Mouse (Mus musculus) hindbrain, embryonic 16.5 days (tissue): ENCODE results near the gene Rab14. TPM values are rescaled to one million over a fixed set of nuclear protein-coding genes. Genes with fewer than 3 reads are reported as not detected.
A peak's percentile ranks its signal among the peaks of the same experiment; 100 is the strongest.

ENCODE experiments used
- ATAC-seq: fragments of 200-750 bp; cut with Nextera tagmentation; 2 replicates; pipeline ENCODE4 v1.8.0; 2017; ENCODE audit warnings: moderate TSS enrichment, moderate library complexity
- H3K27ac ChIP-seq: fragments of 300-500 bp; sonication (generic); 2 replicates; pipeline ENCODE4 v1.5.1; 2014; ENCODE audit warnings: low read depth, mild to moderate bottlenecking, control low read depth, low read length, moderate library complexity
- H3K27me3 ChIP-seq: fragments of 300-500 bp; sonication (generic); replicated peaks from 2 replicates; pipeline ENCODE4 v1.6.1; 2014; ENCODE audit warnings: low read length; ENCODE audit not compliant: control insufficient read depth, insufficient read depth
- H3K36me3 ChIP-seq: fragments of 300-500 bp; sonication (generic); 2 replicates; pipeline ENCODE4 v1.6.1; 2014; ENCODE audit warnings: mild to moderate bottlenecking, low read length, moderate library complexity, mixed read lengths; ENCODE audit not compliant: control insufficient read depth, insufficient read depth
- H3K4me1 ChIP-seq: fragments of 300-500 bp; sonication (generic); 2 replicates; pipeline ENCODE4 v1.6.1; 2014; ENCODE audit warnings: low read depth, low read length; ENCODE audit not compliant: control insufficient read depth, insufficient read depth
- H3K4me2 ChIP-seq: fragments of 300-500 bp; sonication (generic); 2 replicates; pipeline ENCODE4 v1.6.1; 2014; ENCODE audit warnings: mild to moderate bottlenecking, low read length, control low read depth, moderate library complexity
- H3K4me3 ChIP-seq: fragments of 300-500 bp; sonication (generic); 2 replicates; pipeline ENCODE4 v1.5.1; 2014; ENCODE audit warnings: mild to moderate bottlenecking, low read length, control low read depth, moderate library complexity
- H3K9ac ChIP-seq: fragments of 300-500 bp; sonication (generic); 2 replicates; pipeline ENCODE4 v1.6.1; 2014; ENCODE audit warnings: low read depth, mild to moderate bottlenecking, control low read depth, low read length, moderate library complexity
- H3K9me3 ChIP-seq: fragments of 300-500 bp; sonication (generic); 2 replicates; pipeline ENCODE4 v1.6.1; 2014; ENCODE audit warnings: mild to moderate bottlenecking, low read length, moderate library complexity; ENCODE audit not compliant: control insufficient read depth
- WGBS: fragments of 180-500 bp; shearing (Covaris S2); extraction: QIAGEN DNeasy Blood & Tissue Kit; methylation state at CpG from one replicate; pipeline ENCODE4 v1.1.7; 2014; 5-methylcytosine and 5-hydroxymethylcytosine counted together
- polyA plus RNA-seq: library from polyadenylated mRNA; unstranded; fragments of >200 nt; fragmentation: Nextera tagmentation; extraction: Ambion mirVana; gene quantifications from 2 replicates; pipeline ENCODE4 v1.2.1, GENCODE M21; 2015

The Rab14 gene
- polyA plus RNA-seq, 1 experiment from 2014 or later, result 426 TPM

DNA sequence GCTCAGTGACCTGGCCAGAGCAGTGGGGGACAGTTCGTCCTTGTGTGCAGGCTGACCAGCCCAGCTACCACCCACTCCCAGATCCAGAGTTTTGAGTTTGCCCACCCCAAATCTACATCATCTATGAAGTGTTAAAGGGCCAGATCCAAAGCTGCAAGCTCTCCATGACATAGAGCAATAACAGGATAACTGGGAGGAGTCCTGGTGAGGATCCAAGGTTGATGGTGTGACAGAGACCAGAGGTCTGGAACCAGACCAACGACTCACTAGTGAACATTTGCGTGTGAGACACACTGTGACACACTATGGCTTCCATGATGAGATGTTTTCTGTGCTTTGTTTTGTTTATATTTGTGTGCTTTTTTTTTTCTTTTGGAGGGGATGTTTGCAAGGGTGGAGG, 7.1 kb upstream of the Rab14 start:
- Histone ChIP-seq H3K9ac (no peak overlapping the region), H3K9me3 (no peaks in the 10 kb centered on the region), H3K27ac (no peak overlapping the region), H3K27me3 (no peaks in the 10 kb centered on the region), H3K4me2 (no peak overlapping the region), H3K4me1 (no peaks in the 10 kb centered on the region), H3K4me3 (no peak overlapping the region), H3K36me3 (no peaks in the 10 kb centered on the region)
- WGBS, result 80% methylated on average over 3 of the region's 3 CpGs
- no peak for ATAC-seq

DNA sequence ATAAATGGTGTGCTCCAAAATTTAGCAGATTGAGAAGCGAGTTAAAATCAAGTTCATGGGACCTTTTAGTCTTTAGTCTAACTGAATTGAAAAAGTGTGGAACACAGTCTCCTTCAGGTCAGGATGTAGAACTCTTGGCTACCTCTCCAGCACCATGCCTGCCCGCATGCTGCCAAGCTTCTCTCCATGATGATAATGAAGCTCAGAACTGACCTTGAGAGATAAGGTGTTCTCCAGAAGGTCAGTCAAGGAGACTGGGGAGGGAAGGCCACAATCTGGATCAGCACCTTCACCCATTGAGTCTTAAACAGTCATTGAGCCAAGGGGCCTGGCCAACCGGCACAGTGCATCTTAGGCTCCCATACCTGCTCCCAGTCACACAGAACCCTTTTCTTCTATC, 5.8 kb upstream of the Rab14 start:
- no peak overlapping the region for H3K4me3 ChIP-seq
- no peak for ATAC-seq
- H3K36me3 ChIP-seq, result no peaks in the 10 kb centered on the region
- no peak overlapping the region for H3K4me2 ChIP-seq
- H3K4me1 ChIP-seq, result no peaks in the 10 kb centered on the region
- no peaks in the 10 kb centered on the region for H3K9me3 ChIP-seq
- no peak overlapping the region for H3K9ac ChIP-seq
- no peaks in the 10 kb centered on the region for H3K27me3 ChIP-seq
- 89% methylated on average over 3 of the region's 3 CpGs for WGBS
- no peak overlapping the region for H3K27ac ChIP-seq

DNA sequence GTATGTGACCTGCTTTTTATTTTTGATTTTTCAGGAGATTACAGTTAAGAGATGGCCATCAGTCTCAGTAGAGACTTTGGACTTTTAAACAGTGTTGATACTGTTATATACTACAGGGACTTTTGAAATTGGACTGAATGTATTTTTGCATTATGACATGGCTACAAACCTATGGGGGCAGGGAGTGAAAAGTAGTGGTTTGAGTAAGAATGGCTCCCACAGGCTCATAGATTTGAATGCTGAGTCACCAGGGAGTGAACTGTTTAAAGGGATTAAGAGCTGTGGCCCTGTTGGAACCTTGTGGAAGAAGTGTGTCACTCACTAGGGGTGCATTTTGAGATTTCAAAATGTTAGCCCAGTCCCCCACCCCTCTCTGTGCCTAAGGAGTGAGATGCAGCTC, 2.8 kb upstream of the Rab14 start:
- Histone ChIP-seq H3K9me3 (no peaks in the 10 kb centered on the region), H3K4me2 (no peak overlapping the region), H3K9ac (no peak overlapping the region), H3K4me1 (peaks cover 7% of the 10 kb centered on the region), H3K36me3 (no peaks in the 10 kb centered on the region), H3K27ac (no peak overlapping the region), H3K27me3 (no peaks in the 10 kb centered on the region), H3K4me3 (no peak overlapping the region)
- no peak for ATAC-seq

- Histone ChIP-seq H3K27ac (peak overlapping the region; percentile 98), H3K4me1 (peaks cover 13% of the 10 kb centered on the region), H3K4me2 (peak overlapping the region; percentile 95), H3K27me3 (no peaks in the 10 kb centered on the region), H3K4me3 (peak overlapping the region; percentile 72), H3K36me3 (no peaks in the 10 kb centered on the region), H3K9me3 (no peaks in the 10 kb centered on the region), H3K9ac (peak overlapping the region; percentile 98)
- ATAC-seq, result peak; percentile 77
- 1% methylated on average over 53 of the region's 90 CpGs for WGBS
These were observed 686 bp downstream of the Rab14 start for GRCm38 (mm10) chr2:35199971-35200897.

GRCm38 (mm10) chr2:35199541-35199940, 1.4 kb downstream of the Rab14 start:
- no peak for ATAC-seq
- H3K4me3 ChIP-seq, result peak overlapping the region; percentile 72
- H3K27ac ChIP-seq, result no peak overlapping the region
- H3K4me2 ChIP-seq, result peak overlapping the region; percentile 95
- no peaks in the 10 kb centered on the region for H3K27me3 ChIP-seq
- H3K36me3 ChIP-seq, result no peaks in the 10 kb centered on the region
- H3K9me3 ChIP-seq, result no peaks in the 10 kb centered on the region
- peak overlapping the region; percentile 98 for H3K9ac ChIP-seq
- peaks cover 13% of the 10 kb centered on the region for H3K4me1 ChIP-seq
- WGBS, result 11% methylated on average over 5 of the region's 5 CpGs

- ATAC-seq, result no peak
- Histone ChIP-seq H3K27ac (no peak overlapping the region), H3K4me1 (peaks cover 13% of the 10 kb centered on the region), H3K36me3 (no peaks in the 10 kb centered on the region), H3K9me3 (no peaks in the 10 kb centered on the region), H3K9ac (no peak overlapping the region), H3K4me3 (no peak overlapping the region), H3K4me2 (no peak overlapping the region), H3K27me3 (no peaks in the 10 kb centered on the region)
- 86% methylated on average over 6 of the region's 6 CpGs for WGBS
These were observed 5.0 kb downstream of the Rab14 start for GRCm38 (mm10) chr2:35195626-35196544.

- 74% methylated on average over 1 of the region's 1 CpGs for WGBS
- Histone ChIP-seq H3K4me1 (peaks cover 6% of the 10 kb centered on the region), H3K9ac (no peak overlapping the region), H3K4me2 (no peak overlapping the region), H3K9me3 (no peaks in the 10 kb centered on the region), H3K4me3 (no peak overlapping the region), H3K36me3 (peaks cover 5% of the 10 kb centered on the region), H3K27ac (no peak overlapping the region), H3K27me3 (no peaks in the 10 kb centered on the region)
- no peak for ATAC-seq
These were observed 6.9 kb downstream of the Rab14 start for GRCm38 (mm10) chr2:35193976-35194375.

DNA sequence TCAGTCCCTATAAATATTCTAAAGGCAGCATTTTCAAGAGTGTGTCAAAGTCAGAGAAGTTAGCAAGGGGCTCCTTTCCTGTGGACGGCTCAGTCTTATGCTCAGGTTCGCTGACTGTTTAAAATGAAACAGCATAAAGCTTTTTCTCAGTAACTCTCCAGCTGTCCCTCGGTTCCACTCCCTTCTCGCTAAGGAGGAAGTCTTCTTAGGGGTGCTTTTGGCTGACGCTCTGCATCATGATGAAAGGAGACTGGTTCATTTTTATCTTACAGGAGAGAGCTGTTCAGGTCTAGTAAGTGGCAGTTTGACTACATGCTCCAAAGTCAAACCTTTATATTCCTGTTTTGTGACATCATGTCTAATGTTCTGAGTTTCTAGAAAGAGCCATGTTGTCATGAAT, 12.0 kb downstream of the Rab14 start:
- H3K9ac ChIP-seq, result no peak overlapping the region
- no peaks in the 10 kb centered on the region for H3K4me1 ChIP-seq
- peaks cover 13% of the 10 kb centered on the region for H3K36me3 ChIP-seq
- H3K4me2 ChIP-seq, result no peak overlapping the region
- no peaks in the 10 kb centered on the region for H3K27me3 ChIP-seq
- H3K9me3 ChIP-seq, result no peaks in the 10 kb centered on the region
- WGBS, result 88% methylated on average over 5 of the region's 5 CpGs
- no peak overlapping the region for H3K27ac ChIP-seq
- H3K4me3 ChIP-seq, result no peak overlapping the region
- ATAC-seq, result no peak

GRCm38 (mm10) chr2:35183115-35183673, 17.7 kb downstream of the Rab14 start:
- no peaks in the 10 kb centered on the region for H3K27me3 ChIP-seq
- no peak overlapping the region for H3K27ac ChIP-seq
- ATAC-seq, result no peak
- H3K36me3 ChIP-seq, result peaks cover 25% of the 10 kb centered on the region
- no peak overlapping the region for H3K4me2 ChIP-seq
- H3K9ac ChIP-seq, result no peak overlapping the region
- no peaks in the 10 kb centered on the region for H3K9me3 ChIP-seq
- no peaks in the 10 kb centered on the region for H3K4me1 ChIP-seq
- WGBS, result 90% methylated on average over 6 of the region's 6 CpGs
- H3K4me3 ChIP-seq, result no peak overlapping the region
